Mouse (Mus musculus) limb, embryonic 14.5 days (tissue): ENCODE data around the gene Ttll8. TPM values are rescaled to one million over a fixed set of nuclear protein-coding genes. Genes with fewer than 3 reads are reported as not detected.

ENCODE experiments used
- ATAC-seq: fragments of 200-750 bp; cut with Nextera tagmentation; 2 replicates; pipeline ENCODE4 v1.8.0; 2017; ENCODE audit warnings: low read depth, moderate number of reproducible peaks, moderate TSS enrichment; ENCODE audit not compliant: low FRiP score
- DNase-seq: peaks from one replicate; pipeline ENCODE4 v3.0.0-alpha.2; 2015; ENCODE audit warnings: low spot score
- H3K27ac ChIP-seq: fragments of 300-500 bp; sonication (generic); replicated peaks from 2 replicates; pipeline ENCODE4 v1.5.1; 2014; ENCODE audit warnings: low read depth, mild to moderate bottlenecking, low read length, moderate library complexity, mixed read lengths
- H3K27me3 ChIP-seq: fragments of 300-500 bp; sonication (generic); 2 replicates; pipeline ENCODE4 v1.6.1; 2014; ENCODE audit warnings: low read length, mixed read lengths; ENCODE audit not compliant: control insufficient read depth, insufficient read depth
- H3K36me3 ChIP-seq: fragments of 300-500 bp; sonication (generic); 2 replicates; pipeline ENCODE4 v1.6.1; 2014; ENCODE audit warnings: mild to moderate bottlenecking, low read length, moderate library complexity, mixed read lengths; ENCODE audit not compliant: control insufficient read depth, insufficient read depth
- H3K4me1 ChIP-seq: fragments of 300-500 bp; sonication (generic); 2 replicates; pipeline ENCODE4 v1.6.1; 2014; ENCODE audit warnings: antibody characterized with exemption, low read length, mixed read lengths; ENCODE audit not compliant: control insufficient read depth, insufficient read depth
- H3K4me2 ChIP-seq: fragments of 300-500 bp; sonication (generic); replicated peaks from 2 replicates; pipeline ENCODE4 v1.6.1; 2014; ENCODE audit warnings: low read depth, mild to moderate bottlenecking, low read length, moderate library complexity; ENCODE audit not compliant: severe bottlenecking
- H3K4me3 ChIP-seq: fragments of 300-500 bp; sonication (generic); replicated peaks from 2 replicates; pipeline ENCODE4 v1.5.1; 2014; ENCODE audit warnings: low read length
- H3K9ac ChIP-seq: fragments of 300-500 bp; sonication (generic); 2 replicates; pipeline ENCODE4 v1.6.1; 2014; ENCODE audit warnings: mild to moderate bottlenecking, low read depth, low read length, moderate library complexity; ENCODE audit not compliant: severe bottlenecking
- H3K9me3 ChIP-seq: fragments of 300-500 bp; sonication (generic); 2 replicates; pipeline ENCODE4 v1.6.1; 2016; ENCODE audit warnings: low read length; ENCODE audit not compliant: control insufficient read depth
- POLR2A ChIP-seq: fragments of 200-500 bp; IDR thresholded peaks from 2 replicates; pipeline ENCODE4 v1.8.0; 2012; ENCODE audit warnings: inconsistent platforms, mild to moderate bottlenecking, moderate library complexity, borderline replicate concordance; ENCODE audit not compliant: insufficient read depth, insufficient read length; ENCODE audit errors: extremely low read depth
- WGBS: fragments of 180-500 bp; shearing (Covaris S2); extraction: QIAGEN DNeasy Blood & Tissue Kit; methylation state at CpG from one replicate; pipeline ENCODE4 v1.1.7; 2014; 5-methylcytosine and 5-hydroxymethylcytosine counted together
- polyA plus RNA-seq, 2 experiments: library from polyadenylated mRNA; depleted of rRNA in 1 of 2; stranded (reverse) in 1 of 2; unstranded in 1 of 2; fragments of >200 nt; fragmentation: Nextera tagmentation in 1 of 2; extraction: Ambion mirVana in 1 of 2; gene quantifications; 2 replicates each; pipeline versions ENCODE4 v1.2.1 to v1.2.3; 2012 to 2014

The Ttll8 gene
- polyA plus RNA-seq, 2 experiments = 0.08 TPM; not detected in 1

DNA sequence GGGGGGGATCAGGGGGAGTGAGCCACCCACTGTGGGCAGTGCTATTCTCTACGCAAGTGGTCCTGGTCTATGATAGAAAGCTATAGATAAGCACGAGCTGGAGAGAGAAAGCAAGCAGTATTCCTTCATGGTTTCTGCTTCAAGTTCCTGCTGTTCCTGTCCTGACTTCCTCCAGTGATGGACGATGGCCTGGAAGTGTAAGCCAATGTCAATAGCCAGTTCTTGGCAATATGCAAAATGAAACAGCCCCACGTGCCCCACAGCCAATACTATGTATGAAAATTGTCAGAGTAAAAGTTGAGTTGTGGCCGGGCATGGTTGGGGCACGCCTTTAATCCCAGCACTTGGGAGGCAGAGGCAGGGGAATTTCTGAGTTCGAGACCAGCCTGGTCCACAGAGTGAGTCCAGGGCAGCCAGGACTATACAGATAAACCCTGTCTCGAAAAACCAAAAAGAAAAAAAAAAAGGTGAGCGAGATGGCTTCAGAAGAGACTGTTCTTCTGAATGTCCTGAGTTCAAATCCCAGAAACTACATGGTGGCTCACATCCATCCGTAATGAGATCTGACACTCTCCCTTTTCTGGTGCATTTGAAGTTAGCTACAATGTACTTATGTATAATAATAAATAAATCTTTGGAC, 57.8 kb downstream of the Ttll8 start:
- Histone ChIP-seq H3K9me3 (no peaks in the 10 kb centered on the region), H3K4me1 (no peaks in the 10 kb centered on the region), H3K9ac (no peak overlapping the region), H3K4me3 (no peak overlapping the region), H3K27me3 (no peaks in the 10 kb centered on the region), H3K36me3 (no peaks in the 10 kb centered on the region), H3K27ac (no peak overlapping the region), H3K4me2 (no peak overlapping the region)
- no peak for DNase-seq
- WGBS = 89% methylated on average over 10 of the region's 10 CpGs
- no peak for ATAC-seq
- TF ChIP-seq POLR2A = no peak

DNA sequence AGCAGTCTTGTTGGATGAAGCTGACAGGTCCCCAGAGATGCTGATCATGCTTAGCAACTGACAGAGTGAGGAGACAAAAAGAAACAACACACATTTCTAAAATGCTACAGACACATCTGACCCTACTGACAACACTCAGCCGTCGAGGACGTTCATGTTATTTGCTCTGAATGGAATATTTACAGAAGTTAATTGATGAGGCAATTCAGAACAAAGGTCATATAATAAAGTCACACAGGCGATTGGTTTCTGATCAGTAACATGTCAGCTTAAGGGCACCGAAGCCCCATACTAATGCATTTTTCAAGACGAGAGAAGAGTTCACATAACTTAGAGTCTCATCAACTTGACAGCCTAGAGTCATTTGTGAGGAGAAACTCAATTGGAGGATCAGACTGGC, 58.3 kb downstream of the Ttll8 start:
- ATAC-seq (no peak), DNase-seq (no peak)
- H3K4me2 ChIP-seq = no peak overlapping the region
- 83% methylated on average over 6 of the region's 6 CpGs for WGBS
- TF ChIP-seq POLR2A = no peak
- H3K9ac ChIP-seq = no peak overlapping the region
- no peaks in the 10 kb centered on the region for H3K9me3 ChIP-seq
- no peak overlapping the region for H3K27ac ChIP-seq
- H3K36me3 ChIP-seq = no peaks in the 10 kb centered on the region
- H3K4me3 ChIP-seq = no peak overlapping the region
- no peaks in the 10 kb centered on the region for H3K4me1 ChIP-seq
- no peaks in the 10 kb centered on the region for H3K27me3 ChIP-seq

DNA sequence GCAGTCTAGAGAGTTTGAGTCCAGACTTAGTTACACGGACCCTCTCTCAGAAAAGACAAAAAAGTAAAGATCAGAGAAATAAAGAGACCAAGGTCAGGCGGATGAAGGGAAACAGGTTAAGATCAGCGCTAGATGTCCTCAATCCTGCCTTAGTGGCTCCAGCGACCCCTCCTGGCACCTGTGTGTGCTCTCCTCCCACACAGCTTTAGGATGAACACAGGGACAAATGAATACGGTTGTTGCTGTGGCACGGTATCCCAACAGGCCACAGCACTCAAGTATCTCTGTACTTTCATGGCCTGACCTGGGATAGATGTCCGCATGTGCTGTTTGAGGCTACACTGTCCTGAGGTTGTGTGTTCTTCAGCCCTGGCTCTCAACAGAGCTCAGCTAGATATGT, 59.1 kb downstream of the Ttll8 start:
- Histone ChIP-seq H3K36me3 (no peaks in the 10 kb centered on the region), H3K4me1 (0 out of 2 replicates have a peak, but pooled peaks cover 5% of the 10 kb centered on the region), H3K4me2 (no peak overlapping the region), H3K27ac (no peak overlapping the region), H3K9me3 (no peaks in the 10 kb centered on the region), H3K27me3 (no peaks in the 10 kb centered on the region), H3K9ac (no peak overlapping the region), H3K4me3 (no peak overlapping the region)
- ATAC-seq (no peak), DNase-seq (no peak)
- no peak for TF ChIP-seq POLR2A
- 61% methylated on average over 7 of the region's 7 CpGs for WGBS

DNA sequence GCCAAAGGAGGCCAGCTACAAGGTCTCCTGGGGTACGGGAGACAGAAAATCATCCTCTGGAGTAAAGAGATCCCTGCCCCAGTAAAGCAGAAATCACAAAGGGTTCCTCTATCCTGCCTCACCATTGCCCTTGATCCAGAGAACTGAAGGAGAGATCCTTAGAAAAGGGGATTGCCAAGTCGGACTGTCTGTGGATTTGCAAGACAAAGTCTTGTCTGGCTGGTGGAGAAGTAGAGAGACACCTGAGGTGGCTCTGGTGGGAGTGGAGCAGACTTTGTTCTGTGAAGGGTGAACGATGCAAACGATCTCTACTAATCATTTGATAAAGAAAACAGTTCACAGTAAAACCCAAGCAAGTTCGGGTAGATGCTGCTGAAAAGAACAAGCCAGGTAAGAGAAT, 61.3 kb downstream of the Ttll8 start:
- DNase-seq = no peak
- H3K27me3 ChIP-seq = no peaks in the 10 kb centered on the region
- WGBS = 83% methylated on average over 5 of the region's 5 CpGs

DNA sequence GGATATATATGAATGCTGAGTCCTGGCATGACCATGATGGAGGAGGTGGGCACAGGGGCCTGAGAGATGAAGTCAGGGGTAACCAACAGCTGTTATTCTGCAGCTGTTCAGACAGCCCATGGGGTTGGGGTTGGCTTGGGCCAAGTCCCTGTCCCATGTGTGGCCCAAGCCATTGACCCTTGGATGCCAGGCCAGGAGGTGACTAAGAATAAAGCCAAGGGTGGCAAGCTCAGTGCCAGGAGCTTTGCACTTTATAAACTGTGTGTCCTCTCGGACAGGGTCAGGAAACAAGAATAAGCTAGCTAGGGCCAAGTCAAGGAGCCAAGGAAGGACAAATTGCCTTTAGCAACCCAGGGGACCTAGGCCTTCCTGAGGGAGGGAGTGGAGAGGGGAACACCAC, 62.0 kb downstream of the Ttll8 start:
- Histone ChIP-seq H3K9me3 (no peaks in the 10 kb centered on the region), H3K27ac (no peak overlapping the region), H3K9ac (no peak overlapping the region), H3K4me3 (no peak overlapping the region), H3K4me1 (0 out of 2 replicates have a peak, but pooled peaks cover 5% of the 10 kb centered on the region), H3K4me2 (no peak overlapping the region), H3K27me3 (no peaks in the 10 kb centered on the region), H3K36me3 (no peaks in the 10 kb centered on the region)
- 80% methylated on average over 1 of the region's 1 CpGs for WGBS
- no peak for DNase-seq
- TF ChIP-seq POLR2A = no peak
- no peak for ATAC-seq

More for the DNA sequence above, 61.3 kb downstream of the Ttll8 start:
- Histone ChIP-seq H3K9me3 (no peaks in the 10 kb centered on the region), H3K4me1 (0 out of 2 replicates have a peak, but pooled peaks cover 5% of the 10 kb centered on the region), H3K4me3 (no peak overlapping the region), H3K27ac (no peak overlapping the region), H3K9ac (no peak overlapping the region), H3K4me2 (no peak overlapping the region), H3K36me3 (no peaks in the 10 kb centered on the region)
- no peak for TF ChIP-seq POLR2A
- no peak for ATAC-seq
